ENCODE assay signal across 21 mouse cellular contexts in genomic region chr5:136041260-136041659, GRCm38 (mm10). TPM values are rescaled to one million over a fixed set of nuclear protein-coding genes. Genes with fewer than 3 reads are reported as not detected.
DNase-seq lines count a peak whose midpoint lies in the region; ATAC-seq and TF ChIP-seq lines count a peak whose summit lies in the region.
"Had no signal": no experiment of that assay in that cellular context is flagged by ENCODE, and none has a peak within 500 bp of the region (broad histone marks: within the 10 kb centered on the region; RNA-seq: fewer than 3 reads in every experiment).

No protein-coding gene starts in this region.

- no peak overlapping the region for H3K27ac ChIP-seq in lung, embryonic 15.5 days
- H3K27ac ChIP-seq: forebrain, embryonic 13.5 days; kidney, postnatal 0 days; layer of hippocampus, adult 2 months; limb, embryonic 13.5 days; neural tube, embryonic 12.5 days had no signal

- H3K9me3 ChIP-seq in lung, embryonic 15.5 days: no peaks in the 10 kb centered on the region
- no peaks in the 10 kb centered on the region for H3K9me3 ChIP-seq in E14TG2a.4 (ENCODE audit: low read length)
- H3K9me3 ChIP-seq: forebrain, embryonic 13.5 days; limb, embryonic 13.5 days had no signal

- H3K4me1 ChIP-seq in lung, embryonic 15.5 days: no peaks in the 10 kb centered on the region
- no peaks in the 10 kb centered on the region for H3K4me1 ChIP-seq in lung, adult 2 months (ENCODE audit: control insufficient read depth, insufficient read depth, low read length)
- H3K4me1 ChIP-seq in E14TG2a.4 (replicated peaks; ENCODE audit: low read depth, low read length): peaks cover 84% of the 10 kb centered on the region
- H3K4me1 ChIP-seq: limb, embryonic 13.5 days; neural tube, embryonic 12.5 days had no signal

- 31% methylated on average over 2 of the region's 2 CpGs for WGBS in lung, embryonic 15.5 days
- WGBS in lung, adult 2 months: 43% methylated on average over 2 of the region's 2 CpGs

- TF ChIP-seq CTCF in lung, adult 2 months (IDR thresholded peaks at IDR 0.05; ENCODE audit: insufficient read depth, low read length): no peak
- no peak for TF ChIP-seq CTCF in E14TG2a.4 (conservative IDR thresholded peaks at IDR 0.05; ENCODE audit: low read length)

- H3K4me3 ChIP-seq in lung, embryonic 15.5 days: no peak overlapping the region
- no peak overlapping the region for H3K4me3 ChIP-seq in lung, adult 2 months (replicated peaks; ENCODE audit: extremely low read depth, low read depth, low read length)
- peak overlapping the region; percentile 32 for H3K4me3 ChIP-seq in E14TG2a.4 (replicated peaks; ENCODE audit: low read length)
- H3K4me3 ChIP-seq: forebrain, embryonic 13.5 days; layer of hippocampus, adult 2 months; limb, embryonic 13.5 days; neural tube, embryonic 12.5 days had no signal

- TF ChIP-seq POLR2A in lung, adult 2 months (IDR thresholded peaks at IDR 0.05; ENCODE audit: borderline replicate concordance, extremely low read depth, low read depth, low read length): no peak

- no peaks in the 10 kb centered on the region for H3K27me3 ChIP-seq in lung, embryonic 15.5 days
- no peaks in the 10 kb centered on the region for H3K27me3 ChIP-seq in E14TG2a.4 (ENCODE audit: insufficient read depth, low read length)
- H3K27me3 ChIP-seq: forebrain, embryonic 13.5 days; limb, embryonic 13.5 days; neural tube, embryonic 12.5 days had no signal

- no peak for DNase-seq in lung, adult 2 months
- peak; percentile 87 for DNase-seq in ZHBTc4 (ENCODE audit: low read depth, low spot score)
- DNase-seq in testis, postnatal 14 days (ENCODE audit: low spot score): peak; percentile 30
- DNase-seq in left cerebral cortex, adult 18-20 months (ENCODE audit: low spot score in 2 of 2): no peak
- no peak for DNase-seq in right cerebral cortex, postnatal 14 days
- DNase-seq: cerebellum, postnatal 10 days; embryo, embryonic 11 days; heart, postnatal 36 days; kidney, adult 11 months; right cerebral cortex, postnatal 25 days had no signal

- H3K36me3 ChIP-seq in lung, embryonic 15.5 days: no peaks in the 10 kb centered on the region
- no peaks in the 10 kb centered on the region for H3K36me3 ChIP-seq in E14TG2a.4 (ENCODE audit: insufficient read depth, low read length)
- H3K36me3 ChIP-seq: limb, embryonic 13.5 days; neural tube, embryonic 12.5 days had no signal

- H3K9ac ChIP-seq in lung, embryonic 15.5 days: no peak overlapping the region
- H3K9ac ChIP-seq: forebrain, embryonic 13.5 days; limb, embryonic 13.5 days; neural tube, embryonic 12.5 days had no signal

- no peak overlapping the region for H3K4me2 ChIP-seq in lung, embryonic 15.5 days
- H3K4me2 ChIP-seq: forebrain, embryonic 13.5 days; heart, embryonic 11.5 days; limb, embryonic 13.5 days; neural tube, embryonic 12.5 days had no signal

- 0 out of 2 replicates have a peak, but pooled peaks have one; percentile 33 for ATAC-seq in lung, embryonic 15.5 days (ENCODE audit: borderline replicate concordance, extremely low read depth, low FRiP score, low TSS enrichment)
- ATAC-seq: forebrain, embryonic 13.5 days; hindbrain, embryonic 16.5 days had no signal

RNA-seq across cellular contexts. Expression of gene Upk3b, which starts 3.0 kb away (rescaled TPM):
- polyA plus RNA-seq in lung, embryonic 15.5 days (2015; fragmentation: Nextera tagmentation; extraction: Ambion mirVana): 22.5 and 27.8 TPM in 2 replicates
- polyA plus RNA-seq in lung, adult 2 months (2012; rRNA removed): 62.7 and 76.3 TPM in 2 replicates
- not detected for total RNA-seq in left cerebral cortex, adult 18-20 months (2021)
- total RNA-seq: layer of hippocampus, adult 2 months; monocyte, adult 5-6 weeks had no signal
- polyA plus RNA-seq: forebrain, embryonic 13.5 days had no signal

RNA-seq across cellular contexts. Expression of gene Upk3bl, which starts 13.0 kb away (rescaled TPM):
- 4.2 and 5.1 TPM in 2 replicates for polyA plus RNA-seq in lung, embryonic 15.5 days (2015; fragmentation: Nextera tagmentation; extraction: Ambion mirVana)
- polyA plus RNA-seq in lung, adult 2 months (2012; rRNA removed): 4.2 TPM in 1 of 2 replicates, not detected in the other
- total RNA-seq in left cerebral cortex, adult 18-20 months (2021): under 1 TPM in 1 of 2 experiments, not detected in 1; 0.75 TPM
- total RNA-seq: adrenal gland, adult 18-20 months; heart, postnatal 36 days; layer of hippocampus, adult 2 months; monocyte, adult 5-6 weeks had no signal
- polyA plus RNA-seq: forebrain, embryonic 13.5 days; hindbrain, embryonic 16.5 days had no signal

RNA-seq across cellular contexts. Expression of gene Rasa4, which starts 42.5 kb away (rescaled TPM):
- polyA plus RNA-seq in lung, embryonic 15.5 days (2015; fragmentation: Nextera tagmentation; extraction: Ambion mirVana): 2.6 and 4.1 TPM in 2 replicates
- 11.8 and 16.1 TPM in 2 replicates for polyA plus RNA-seq in lung, adult 2 months (2012; rRNA removed)
- 10 to 100 TPM in 1 of 2 experiments, 1 to 10 TPM in 1; 4.8 to 10.3 TPM for total RNA-seq in left cerebral cortex, adult 18-20 months (2021)

RNA-seq across cellular contexts. Expression of gene Dtx2, which starts 46.7 kb away (rescaled TPM):
- 23.8 TPM in 2 replicates for polyA plus RNA-seq in lung, embryonic 15.5 days (2015; fragmentation: Nextera tagmentation; extraction: Ambion mirVana)
- 23.9 and 29.9 TPM in 2 replicates for polyA plus RNA-seq in lung, adult 2 months (2012; rRNA removed)
- 10 to 100 TPM in 1 of 2 experiments, 1 to 10 TPM in 1; 8.3 to 10.2 TPM for total RNA-seq in left cerebral cortex, adult 18-20 months (2021)

Comparison
In these comparisons a context has a peak if more than half of its experiments do, and no peak if none do; other contexts are left out.
1. DNase-seq: peak in ZHBTc4 (single experiment) and testis, postnatal 14 days (single experiment); none in lung, adult 2 months (single experiment), left cerebral cortex, adult 18-20 months (0 of 2) and right cerebral cortex, postnatal 14 days (single experiment).